Mouse (Mus musculus) erythroblast, embryonic 14.5 days (primary cell): ENCODE data around the gene Cdh11. TPM values are rescaled to one million over a fixed set of nuclear protein-coding genes. Genes with fewer than 3 reads are reported as not detected.

ENCODE experiments used
- H3K27me3 ChIP-seq: 2 replicates; pipeline ENCODE4 v1.6.1; 2012; ENCODE audit warnings: inconsistent platforms; ENCODE audit not compliant: control insufficient read depth
- H3K36me3 ChIP-seq: 2 replicates; pipeline ENCODE4 v1.6.1; 2012; ENCODE audit warnings: mild to moderate bottlenecking, inconsistent platforms; ENCODE audit not compliant: control insufficient read depth
- H3K4me1 ChIP-seq: 2 replicates; pipeline ENCODE4 v1.6.1; 2012; ENCODE audit warnings: inconsistent platforms; ENCODE audit not compliant: control insufficient read depth
- H3K4me3 ChIP-seq: replicated peaks from 2 replicates; pipeline ENCODE3; 2012; ENCODE audit warnings: moderate library complexity, mild to moderate bottlenecking, inconsistent platforms
- H3K9me3 ChIP-seq: 2 replicates; pipeline ENCODE4 v1.6.1; 2012; ENCODE audit warnings: low read length, inconsistent platforms, mixed read lengths; ENCODE audit not compliant: control insufficient read depth
- GATA1 ChIP-seq: IDR thresholded peaks from 2 replicates; pipeline ENCODE4 v1.6.1; 2012; ENCODE audit warnings: low read length, inconsistent platforms, mixed read lengths
- TAL1 ChIP-seq: IDR thresholded peaks from 3 replicates; pipeline ENCODE4 v1.6.1; 2012; ENCODE audit warnings: low read length, inconsistent platforms, mixed read lengths
- polyA plus RNA-seq: library from polyadenylated mRNA; stranded (reverse); fragments of >175 nt; gene quantifications from 2 replicates; pipeline ENCODE4 v1.2.3, GENCODE M21; 2012

Cdh11 gene
- polyA plus RNA-seq, 1 experiment, result not detected

DNA sequence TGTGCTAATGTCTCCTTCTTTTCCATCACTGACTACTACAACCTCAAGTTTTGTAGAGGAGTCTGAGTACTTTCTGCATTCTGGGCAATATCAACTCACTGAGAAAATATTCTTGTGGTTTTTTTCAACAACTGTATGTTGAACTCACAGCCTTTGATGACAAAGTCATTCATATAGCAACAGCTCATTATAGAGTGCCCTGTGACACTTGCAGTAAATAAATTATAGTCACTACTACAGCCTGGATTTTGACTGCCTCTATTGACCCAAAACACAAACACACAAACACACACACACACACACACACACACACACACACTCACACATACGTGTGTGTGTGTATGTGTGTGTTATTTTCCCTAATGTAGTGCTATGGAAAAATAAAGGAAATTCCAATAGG, 10.8 kb downstream of the Cdh11 start:
- no peaks in the 10 kb centered on the region for H3K9me3 ChIP-seq
- H3K4me1 ChIP-seq, result no peaks in the 10 kb centered on the region
- H3K27me3 ChIP-seq, result no peaks in the 10 kb centered on the region
- no peak overlapping the region for H3K4me3 ChIP-seq
- H3K36me3 ChIP-seq, result no peaks in the 10 kb centered on the region
- TF ChIP-seq GATA1, result no peak
- TF ChIP-seq TAL1, result no peak

- H3K4me3 ChIP-seq, result no peak overlapping the region
- H3K27me3 ChIP-seq, result no peaks in the 10 kb centered on the region
- no peaks in the 10 kb centered on the region for H3K4me1 ChIP-seq
- no peaks in the 10 kb centered on the region for H3K9me3 ChIP-seq
- no peak for TF ChIP-seq GATA1
- no peaks in the 10 kb centered on the region for H3K36me3 ChIP-seq
Observed at GRCm38 (mm10) chr8:102771456-102771855, 14.0 kb downstream of the Cdh11 start.

GRCm38 (mm10) chr8:102753839-102754238, 31.6 kb downstream of the Cdh11 start:
- no peak overlapping the region for H3K4me3 ChIP-seq
- H3K9me3 ChIP-seq, result no peaks in the 10 kb centered on the region; the same call in 1 of the 2 replicates
- no peaks in the 10 kb centered on the region for H3K36me3 ChIP-seq
- TF ChIP-seq GATA1, result no peak
- TF ChIP-seq TAL1, result no peak
- H3K27me3 ChIP-seq, result no peaks in the 10 kb centered on the region
- H3K4me1 ChIP-seq, result no peaks in the 10 kb centered on the region

DNA sequence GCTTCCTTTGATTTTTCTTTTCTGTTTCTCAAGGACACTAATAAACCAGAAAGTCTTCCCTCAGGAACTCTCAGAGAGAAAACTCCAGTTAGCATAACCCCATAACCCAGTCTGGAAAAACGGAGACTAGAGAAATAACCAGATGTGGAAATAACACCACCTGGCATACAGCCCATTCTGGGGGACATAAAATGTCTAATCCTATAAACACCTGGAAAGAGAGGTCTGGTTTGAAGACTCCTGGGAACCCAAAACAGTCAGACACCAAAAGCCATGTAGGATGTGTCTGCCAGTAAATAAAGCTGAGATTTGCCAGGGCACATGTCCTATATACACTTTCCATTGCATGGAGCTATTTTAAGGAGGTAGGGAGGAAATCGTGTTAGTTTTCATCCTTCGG, 42.5 kb downstream of the Cdh11 start:
- Histone ChIP-seq H3K4me3 (no peak overlapping the region), H3K27me3 (no peaks in the 10 kb centered on the region), H3K9me3 (peaks cover 7% of the 10 kb centered on the region; the same call in 1 of the 2 replicates), H3K4me1 (no peaks in the 10 kb centered on the region), H3K36me3 (no peaks in the 10 kb centered on the region)
- no peak for TF ChIP-seq TAL1
- no peak for TF ChIP-seq GATA1

GRCm38 (mm10) chr8:102742008-102742591, 43.3 kb downstream of the Cdh11 start:
- Histone ChIP-seq H3K9me3 (peaks cover 7% of the 10 kb centered on the region; the same call in 1 of the 2 replicates), H3K4me3 (no peak overlapping the region), H3K27me3 (no peaks in the 10 kb centered on the region), H3K4me1 (no peaks in the 10 kb centered on the region), H3K36me3 (no peaks in the 10 kb centered on the region)
- TF ChIP-seq GATA1, result no peak
- no peak for TF ChIP-seq TAL1

- Histone ChIP-seq H3K36me3 (no peaks in the 10 kb centered on the region), H3K4me1 (no peaks in the 10 kb centered on the region), H3K27me3 (no peaks in the 10 kb centered on the region), H3K9me3 (peaks cover 7% of the 10 kb centered on the region; the same call in 1 of the 2 replicates), H3K4me3 (no peak overlapping the region)
- TF ChIP-seq GATA1 (no peak), TAL1 (no peak)
Observed at GRCm38 (mm10) chr8:102740963-102741362, 44.5 kb downstream of the Cdh11 start.

- TF ChIP-seq GATA1 (no peak), TAL1 (no peak)
- H3K9me3 ChIP-seq, result peaks cover 7% of the 10 kb centered on the region; the same call in 1 of the 2 replicates
- no peaks in the 10 kb centered on the region for H3K36me3 ChIP-seq
- H3K4me1 ChIP-seq, result no peaks in the 10 kb centered on the region
- no peaks in the 10 kb centered on the region for H3K27me3 ChIP-seq
- H3K4me3 ChIP-seq, result no peak overlapping the region
Observed at GRCm38 (mm10) chr8:102738961-102739487, 46.4 kb downstream of the Cdh11 start.

DNA sequence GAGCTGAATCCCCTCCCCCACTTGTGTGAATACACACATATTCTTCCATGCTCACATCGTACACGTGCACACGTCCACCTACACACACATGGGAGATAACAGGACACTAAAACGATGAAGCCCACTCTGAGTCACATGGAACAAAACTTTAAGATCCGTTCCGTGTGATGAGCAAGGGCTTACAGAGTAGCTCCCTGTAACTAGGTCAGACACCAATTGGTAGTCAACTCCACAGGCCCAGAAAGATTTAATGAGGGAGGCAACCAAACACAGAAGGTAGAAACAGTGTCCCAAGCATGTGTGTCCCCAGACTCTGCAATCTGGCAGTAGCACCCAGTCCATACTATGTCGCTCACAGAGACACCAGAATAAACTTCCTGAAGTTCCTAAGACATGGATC, 47.0 kb downstream of the Cdh11 start:
- no peaks in the 10 kb centered on the region for H3K4me1 ChIP-seq
- no peak overlapping the region for H3K4me3 ChIP-seq
- H3K36me3 ChIP-seq, result no peaks in the 10 kb centered on the region
- peaks cover 7% of the 10 kb centered on the region; the same call in 1 of the 2 replicates for H3K9me3 ChIP-seq
- no peaks in the 10 kb centered on the region for H3K27me3 ChIP-seq
- TF ChIP-seq GATA1, result no peak
- no peak for TF ChIP-seq TAL1

- no peaks in the 10 kb centered on the region for H3K27me3 ChIP-seq
- no peaks in the 10 kb centered on the region for H3K36me3 ChIP-seq
- no peak overlapping the region for H3K4me3 ChIP-seq
- TF ChIP-seq GATA1, result no peak
- no peaks in the 10 kb centered on the region for H3K4me1 ChIP-seq
- H3K9me3 ChIP-seq, result peaks cover 5% of the 10 kb centered on the region; the same call in 1 of the 2 replicates
Observed at GRCm38 (mm10) chr8:102734419-102734818, 51.0 kb downstream of the Cdh11 start.

DNA sequence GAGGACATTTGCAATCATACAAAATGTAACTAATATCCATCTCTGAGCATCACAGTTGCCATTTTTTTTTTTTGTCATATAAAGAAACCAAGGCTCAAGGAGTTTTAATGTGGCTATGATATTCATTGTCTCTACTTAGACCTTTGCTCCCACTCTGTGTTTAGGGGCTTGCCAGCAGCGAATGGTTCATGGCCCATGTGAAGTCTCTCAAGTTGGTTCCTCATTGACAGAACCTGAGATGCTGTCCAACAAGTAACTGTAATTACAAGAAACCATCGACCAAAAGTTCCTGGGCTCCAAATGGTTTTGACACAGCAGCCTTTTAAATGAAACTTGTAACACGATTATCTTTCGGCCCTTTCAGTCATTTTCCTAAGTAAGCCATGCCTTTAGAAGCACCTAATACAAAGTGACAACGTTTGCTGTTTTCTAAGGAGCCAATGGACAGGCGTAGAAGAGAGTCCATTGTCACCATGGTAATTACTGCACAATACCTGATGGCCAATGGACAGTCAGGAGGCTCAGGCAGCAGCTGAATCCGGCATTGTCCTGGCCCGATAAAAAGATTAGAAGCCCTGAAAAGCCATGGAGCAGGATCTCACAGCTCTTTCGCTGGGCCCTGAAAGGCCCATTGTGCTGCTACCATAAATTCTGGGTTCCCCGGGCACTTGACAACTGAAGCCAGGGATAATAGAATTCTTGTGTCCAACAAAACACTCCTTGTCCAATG, 59.1 kb downstream of the Cdh11 start:
- Histone ChIP-seq H3K4me3 (no peak overlapping the region), H3K27me3 (no peaks in the 10 kb centered on the region)

More for the DNA sequence above, 59.1 kb downstream of the Cdh11 start:
- Histone ChIP-seq H3K9me3 (no peaks in the 10 kb centered on the region), H3K36me3 (no peaks in the 10 kb centered on the region), H3K4me1 (no peaks in the 10 kb centered on the region)
- TF ChIP-seq GATA1, result no peak
- no peak for TF ChIP-seq TAL1
